Mouse (Mus musculus) cortical plate, adult 2 months (tissue): ENCODE data around the gene Apobr.

Experiments used
- CTCF ChIP-seq: fragments of 200-500 bp; IDR thresholded peaks from 2 replicates; pipeline ENCODE4 v1.5.1; 2011; ENCODE audit warnings: mild to moderate bottlenecking, control low read depth, low read length; ENCODE audit not compliant: insufficient read depth; ENCODE audit errors: extremely low read depth
- POLR2A ChIP-seq: fragments of 200-500 bp; IDR thresholded peaks from 2 replicates; pipeline ENCODE4 v1.6.1; 2011; ENCODE audit warnings: mild to moderate bottlenecking, low read length, control low read depth; ENCODE audit not compliant: insufficient read depth; ENCODE audit errors: extremely low read depth

- TF ChIP-seq CTCF = peak; percentile 49
- no peak for TF ChIP-seq POLR2A
Measured at GRCm38 (mm10) chr7:126579172-126579571, 5.6 kb upstream of the Apobr start.
